Mouse (Mus musculus): Measurements from ENCODE around the gene Cacna1s. TPM values are rescaled to one million over a fixed set of nuclear protein-coding genes. Genes with fewer than 3 reads are reported as not detected.

Gene Cacna1s
- total RNA-seq, 2 experiments from 2014 or later: 557 to 583 TPM

DNA sequence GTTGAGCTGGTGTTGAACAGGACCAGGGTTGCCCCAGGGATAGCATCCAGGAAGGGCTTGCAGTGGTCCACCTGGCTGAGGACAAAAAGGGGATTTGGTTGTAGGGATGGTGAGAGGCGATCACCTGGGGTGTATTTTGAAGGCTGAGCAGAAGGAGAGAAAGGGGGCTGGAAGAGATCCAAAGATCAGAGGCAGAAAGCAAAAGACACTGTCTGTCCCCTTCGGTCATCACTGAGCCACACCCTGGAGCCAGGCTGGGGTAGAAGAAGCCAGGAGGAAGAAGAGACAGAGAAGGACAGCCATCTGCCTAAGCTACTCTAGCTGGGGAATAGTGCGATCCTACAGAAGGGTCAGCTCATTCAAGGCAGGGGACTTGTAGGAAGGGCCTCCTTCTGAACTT is 50.0 kb downstream of the Cacna1s start:
- intact Hi-C loops (cut with DNase I; ENCODE audit: low total_unique reads): no loop called here
- no peak for DNase-seq

DNA sequence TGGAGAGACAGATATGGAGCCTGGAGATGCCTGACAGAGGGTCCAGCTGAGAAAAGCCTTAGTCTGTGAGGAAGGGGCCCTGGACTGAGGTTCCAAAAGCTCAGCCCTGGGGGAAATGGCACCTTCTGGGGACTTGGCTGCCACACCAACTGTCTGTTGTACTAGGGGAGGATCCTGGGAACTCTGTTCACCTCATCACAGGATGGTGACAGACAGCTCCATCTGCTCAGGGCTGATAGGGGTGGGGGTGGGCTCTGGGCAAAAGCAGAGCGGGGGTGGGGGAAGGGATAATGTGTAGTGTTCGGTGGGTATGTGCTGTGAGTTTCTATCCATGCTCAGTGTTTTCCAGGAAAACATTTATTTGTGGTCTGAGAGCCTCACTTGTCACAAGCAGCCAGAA is 50.4 kb downstream of the Cacna1s start:
- intact Hi-C loops (cut with DNase I; ENCODE audit: low total_unique reads): no loop called here
- no peak for DNase-seq

- DNase-seq: no peak
- intact Hi-C loops (cut with DNase I; ENCODE audit: low total_unique reads): no loop called here
These were observed 51.1 kb downstream of the Cacna1s start for GRCm38 (mm10) chr1:136103696-136104095.

DNA sequence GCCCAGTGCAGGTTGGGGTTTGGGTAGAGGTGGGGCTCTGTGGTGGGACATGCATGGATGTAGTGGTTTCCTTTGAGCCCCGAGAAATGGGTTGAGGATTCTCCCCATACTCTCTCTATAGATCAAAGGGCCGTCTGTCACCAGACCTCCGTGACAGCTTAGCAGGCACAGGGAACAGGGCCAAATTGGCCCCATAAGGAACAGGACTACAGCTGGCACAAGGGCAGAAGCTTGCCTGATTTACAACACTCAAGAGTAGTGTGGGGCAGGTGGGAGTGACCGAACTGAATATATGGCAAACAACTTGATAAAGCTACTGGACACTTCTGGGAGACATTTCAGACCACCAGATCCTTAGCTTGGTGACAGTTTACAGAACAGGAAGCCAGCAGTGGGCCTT is 52.2 kb downstream of the Cacna1s start:
- DNase-seq: no peak
- intact Hi-C loops (cut with DNase I; ENCODE audit: low total_unique reads): no loop called here

DNA sequence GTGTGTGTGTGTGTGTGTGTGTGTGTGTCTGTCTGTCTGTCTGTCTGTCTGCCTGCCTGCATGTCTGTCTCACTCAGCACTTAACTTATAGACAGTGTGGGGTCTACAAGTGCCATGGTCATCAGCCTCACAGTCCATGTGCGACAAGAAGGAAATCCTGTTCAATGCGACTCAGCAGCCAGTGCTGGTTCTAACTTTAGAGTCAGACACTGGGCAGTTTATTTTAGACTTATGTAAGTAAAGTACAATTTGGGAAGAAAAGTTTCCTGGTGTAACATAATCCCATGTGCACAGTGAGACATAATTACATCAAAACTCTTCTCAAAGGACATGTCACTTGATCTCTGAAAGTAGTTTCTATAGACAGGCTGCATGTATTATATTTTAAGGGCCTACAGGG is 56.9 kb downstream of the Cacna1s start:
- intact Hi-C loops (cut with DNase I; ENCODE audit: low total_unique reads): no loop called here
- DNase-seq: no peak

DNA sequence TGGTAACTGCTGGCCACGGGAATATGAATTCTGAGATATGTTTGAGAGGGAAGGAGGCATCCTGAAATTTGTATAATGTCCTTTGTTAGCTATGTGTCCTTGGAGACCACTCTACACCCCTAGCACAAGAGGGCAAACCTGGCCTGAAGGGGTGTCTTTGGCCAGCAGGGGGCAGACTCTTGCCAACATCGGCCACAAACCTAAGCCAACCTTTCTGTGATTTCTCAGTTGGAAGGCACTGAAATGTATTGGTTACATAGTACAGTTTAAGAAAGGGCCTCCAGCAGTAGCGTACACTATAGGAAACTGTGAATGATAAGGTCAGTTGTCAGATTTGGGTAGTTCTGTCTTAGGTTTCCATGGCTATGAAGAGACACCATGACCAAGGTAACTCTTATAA is 63.6 kb downstream of the Cacna1s start:
- intact Hi-C loops (cut with DNase I; ENCODE audit: low total_unique reads): no loop called here
- DNase-seq: no peak

DNA sequence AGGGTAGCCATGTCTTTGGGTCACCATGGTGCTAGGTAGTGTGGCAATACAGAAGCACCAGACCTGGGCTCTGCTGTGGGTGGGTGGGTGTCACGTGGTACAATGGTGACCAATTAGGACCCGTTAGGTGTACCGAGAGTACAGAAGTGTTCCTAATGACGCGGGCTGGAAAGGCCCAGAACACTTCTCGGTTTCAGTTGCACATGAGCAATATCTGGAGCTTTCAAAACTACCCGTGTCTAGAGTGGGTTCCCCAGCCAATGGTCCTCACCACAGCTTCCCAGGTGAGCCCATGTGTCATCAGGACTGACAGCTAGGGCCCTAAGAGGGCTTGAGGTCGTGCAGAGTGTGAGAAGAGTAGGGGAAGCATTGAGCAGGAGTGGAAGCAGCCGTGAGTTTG is 64.5 kb downstream of the Cacna1s start:
- intact Hi-C loops (cut with DNase I; ENCODE audit: low total_unique reads): no loop called here
- DNase-seq: no peak

DNA sequence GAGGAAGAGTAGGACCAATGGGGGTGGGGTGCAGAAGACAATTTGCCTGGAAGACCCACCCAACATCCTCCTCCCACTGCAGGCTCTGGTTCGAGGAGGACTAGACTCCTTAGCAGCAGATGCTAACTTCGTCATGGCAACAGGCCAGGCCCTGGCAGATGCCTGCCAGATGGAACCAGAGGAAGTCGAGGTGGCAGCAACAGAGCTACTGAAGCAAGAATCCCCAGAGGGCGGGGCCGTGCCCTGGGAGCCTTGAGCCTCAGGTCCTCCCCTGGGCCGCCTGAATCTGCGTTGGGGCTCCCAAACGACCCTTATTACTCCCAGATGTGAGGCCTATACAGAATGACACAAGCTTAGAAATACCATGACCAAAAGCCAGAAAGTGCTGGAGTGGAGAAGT is 66.3 kb downstream of the Cacna1s start:
- peak; percentile 75 for DNase-seq
- intact Hi-C loops (cut with DNase I; ENCODE audit: low total_unique reads): no loop called here

- intact Hi-C loops (cut with DNase I; ENCODE audit: low total_unique reads): no loop called here
- DNase-seq: no peak
These were observed 67.2 kb downstream of the Cacna1s start for GRCm38 (mm10) chr1:136119571-136120262.

GRCm38 (mm10) chr1:136120263-136120603 is 67.7 kb downstream of the Cacna1s start:
- no peak for DNase-seq
- intact Hi-C loops (cut with DNase I; ENCODE audit: low total_unique reads): no loop called here

DNA sequence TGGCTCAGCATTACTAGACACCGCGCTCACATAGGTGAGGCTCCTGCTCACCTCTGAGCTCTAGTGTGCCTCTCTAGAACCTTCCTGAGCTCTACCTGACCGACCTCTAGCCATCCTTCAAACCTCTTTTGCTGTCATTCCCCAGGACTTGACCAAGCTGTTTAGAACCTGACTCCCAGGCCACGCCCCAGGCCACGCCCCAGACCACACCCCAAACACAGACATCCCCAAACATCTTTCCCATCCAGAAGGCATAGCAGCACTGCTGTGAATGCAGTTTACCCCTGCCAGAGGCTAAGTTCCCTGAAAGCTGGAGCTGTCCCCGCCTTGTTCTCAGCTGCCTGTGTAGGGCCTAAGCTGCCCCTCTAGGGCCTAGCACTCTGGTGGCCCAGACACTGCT is 68.2 kb downstream of the Cacna1s start:
- intact Hi-C loops (cut with DNase I; ENCODE audit: low total_unique reads): no loop called here
- no peak for DNase-seq

DNA sequence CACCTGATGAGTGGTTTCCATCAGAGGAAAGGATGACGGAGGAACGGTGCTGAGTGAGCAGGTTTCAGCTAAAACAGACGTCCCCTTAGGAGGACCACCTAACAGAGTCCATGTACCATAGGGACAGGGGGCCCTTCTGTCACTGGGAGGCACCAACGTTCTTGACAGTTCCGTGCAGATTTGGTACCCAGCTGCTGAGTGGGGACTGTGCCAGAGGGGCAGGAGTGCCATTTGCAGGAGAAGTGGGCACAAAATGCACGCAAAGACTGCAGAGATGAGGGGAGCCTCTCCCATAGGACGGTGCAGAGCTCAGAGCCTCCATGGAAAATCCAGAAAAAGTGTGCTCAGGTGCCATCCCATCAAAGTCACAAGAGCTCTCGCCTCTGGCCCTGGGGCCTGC is 69.5 kb downstream of the Cacna1s start:
- intact Hi-C loops (cut with DNase I; ENCODE audit: low total_unique reads): no loop called here

DNA sequence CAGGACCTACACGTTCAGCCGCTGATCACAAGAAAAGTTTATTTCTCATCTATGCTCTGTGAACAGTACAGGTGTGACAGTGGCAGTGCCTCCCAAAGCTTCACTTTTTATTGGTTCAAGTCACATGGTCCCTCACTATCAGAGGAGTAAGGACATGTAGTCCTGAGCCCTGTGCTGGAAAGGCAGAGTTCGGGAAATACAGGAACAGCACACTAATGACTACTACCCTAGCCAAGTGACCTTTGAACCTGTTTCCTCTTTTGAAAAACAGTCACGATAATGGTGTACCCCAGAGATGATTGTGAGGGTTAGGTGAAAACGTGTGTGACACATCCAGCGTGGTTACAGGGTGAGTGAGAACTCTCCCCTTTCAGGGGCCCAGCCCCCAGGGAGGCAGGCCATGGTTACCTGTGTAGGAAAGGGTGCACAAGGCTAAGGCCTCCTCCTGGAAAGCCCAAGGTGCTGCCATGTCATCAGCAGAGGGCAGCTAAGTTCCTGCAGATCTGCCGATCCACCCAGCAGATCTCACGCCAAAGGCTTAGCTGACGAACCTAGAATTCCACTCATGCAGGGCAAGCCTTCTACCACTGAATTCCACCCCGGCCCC is 73.7 kb downstream of the Cacna1s start:
- no peak for DNase-seq
- intact Hi-C loops (cut with DNase I; ENCODE audit: low total_unique reads): no loop called here

More for the DNA sequence above, 69.5 kb downstream of the Cacna1s start:
- no peak for DNase-seq

GRCm38 (mm10) chr1:136126895-136127294 is 74.3 kb downstream of the Cacna1s start:
- intact Hi-C loops (cut with DNase I; ENCODE audit: low total_unique reads): no loop called here
- peak; percentile 75 for DNase-seq

DNA sequence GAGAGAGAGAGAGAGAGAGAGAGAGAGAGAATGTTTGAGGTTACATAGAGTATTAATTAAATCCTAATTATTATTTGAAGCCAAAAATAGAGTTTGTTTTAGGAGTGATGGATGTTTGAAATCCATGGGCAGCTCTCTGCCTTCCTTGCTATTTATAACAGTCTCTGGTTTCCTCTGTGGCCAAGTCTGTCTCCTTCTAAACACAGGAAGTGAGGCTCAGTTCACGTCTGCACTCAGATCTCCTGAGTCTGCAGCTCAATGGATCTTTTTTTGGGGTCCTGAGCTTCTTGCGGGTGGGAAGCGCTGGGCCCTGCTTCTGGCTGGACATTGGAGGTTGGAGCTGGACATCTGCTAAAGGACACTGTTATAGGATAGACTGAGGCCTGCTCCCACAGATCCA is 75.3 kb downstream of the Cacna1s start:
- no peak for DNase-seq
- intact Hi-C loops (cut with DNase I; ENCODE audit: low total_unique reads): no loop called here

DNA sequence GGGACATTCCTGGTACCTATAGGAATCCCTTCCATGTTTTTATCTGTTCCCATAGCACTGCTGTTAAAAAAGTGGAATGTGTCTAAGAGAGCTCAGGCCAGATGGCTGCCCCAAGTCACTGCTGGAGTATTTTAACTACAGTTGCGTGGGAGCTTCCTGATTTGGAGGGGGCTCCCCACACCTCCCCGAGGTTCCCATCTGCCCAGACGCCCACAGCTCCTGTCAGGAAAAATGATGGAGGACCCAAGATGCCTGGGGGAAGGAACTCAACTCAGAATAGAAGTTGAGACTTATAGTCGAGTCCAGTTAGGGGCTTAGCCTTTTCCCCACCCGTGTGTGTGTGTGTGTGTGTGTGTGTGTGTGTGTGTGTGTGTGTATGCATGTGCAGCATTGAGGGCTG is 75.9 kb downstream of the Cacna1s start:
- intact Hi-C loops (cut with DNase I; ENCODE audit: low total_unique reads): no loop called here
- no peak for DNase-seq

DNA sequence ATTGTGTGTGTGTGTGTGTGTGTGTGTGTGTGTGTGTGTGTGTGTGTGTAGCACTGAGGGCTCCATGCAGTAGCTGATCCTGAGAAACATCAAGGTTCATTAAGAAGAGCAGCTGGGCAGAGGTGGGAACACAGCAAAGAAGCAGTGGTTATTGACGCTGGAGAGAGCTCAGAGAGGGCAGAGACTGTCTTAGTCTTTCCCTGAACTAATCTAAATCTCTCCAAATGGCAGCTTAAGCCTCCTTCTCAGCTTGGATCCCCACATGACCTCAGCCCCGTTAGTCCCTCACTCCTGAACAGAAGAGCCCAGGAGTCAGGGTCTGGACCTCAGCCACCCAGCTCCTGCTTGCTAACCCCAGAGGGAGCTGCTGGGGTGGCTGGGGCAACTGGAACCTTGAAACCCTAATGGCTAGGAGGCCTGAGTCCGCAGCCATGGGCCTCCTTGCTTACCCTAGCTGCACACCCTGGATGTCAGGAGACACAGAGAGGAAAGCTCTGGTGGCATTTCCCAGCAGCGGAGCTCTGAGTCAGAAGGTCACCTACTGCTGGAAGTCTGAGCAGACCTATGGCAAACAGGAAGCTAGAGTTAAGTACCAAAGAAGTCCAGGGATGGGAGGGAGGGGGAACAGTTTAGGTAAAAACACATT is 76.5 kb downstream of the Cacna1s start:
- intact Hi-C loops (cut with DNase I; ENCODE audit: low total_unique reads): no loop called here
- DNase-seq: no peak

DNA sequence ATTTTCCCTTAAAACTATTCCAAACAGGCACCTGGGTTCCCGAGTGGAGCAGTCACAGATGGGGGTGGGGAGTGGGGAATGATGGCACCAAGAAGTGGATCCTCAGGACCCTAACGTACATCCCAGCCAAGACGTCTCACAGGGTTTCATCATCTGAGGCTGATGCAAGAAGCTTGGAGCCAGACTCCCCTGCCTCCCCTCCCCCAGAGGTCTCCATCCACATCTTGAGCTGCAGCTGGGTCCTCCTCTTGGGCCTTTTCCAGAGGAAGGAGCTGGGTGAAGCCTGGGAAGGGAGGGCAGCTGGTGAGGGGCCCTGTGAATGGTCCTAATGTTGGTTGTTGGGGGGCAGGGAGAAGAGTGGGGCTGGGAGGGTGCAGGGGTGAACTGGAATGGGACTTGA is 77.6 kb downstream of the Cacna1s start:
- intact Hi-C loops (cut with DNase I; ENCODE audit: low total_unique reads): no loop called here
- no peak for DNase-seq

DNA sequence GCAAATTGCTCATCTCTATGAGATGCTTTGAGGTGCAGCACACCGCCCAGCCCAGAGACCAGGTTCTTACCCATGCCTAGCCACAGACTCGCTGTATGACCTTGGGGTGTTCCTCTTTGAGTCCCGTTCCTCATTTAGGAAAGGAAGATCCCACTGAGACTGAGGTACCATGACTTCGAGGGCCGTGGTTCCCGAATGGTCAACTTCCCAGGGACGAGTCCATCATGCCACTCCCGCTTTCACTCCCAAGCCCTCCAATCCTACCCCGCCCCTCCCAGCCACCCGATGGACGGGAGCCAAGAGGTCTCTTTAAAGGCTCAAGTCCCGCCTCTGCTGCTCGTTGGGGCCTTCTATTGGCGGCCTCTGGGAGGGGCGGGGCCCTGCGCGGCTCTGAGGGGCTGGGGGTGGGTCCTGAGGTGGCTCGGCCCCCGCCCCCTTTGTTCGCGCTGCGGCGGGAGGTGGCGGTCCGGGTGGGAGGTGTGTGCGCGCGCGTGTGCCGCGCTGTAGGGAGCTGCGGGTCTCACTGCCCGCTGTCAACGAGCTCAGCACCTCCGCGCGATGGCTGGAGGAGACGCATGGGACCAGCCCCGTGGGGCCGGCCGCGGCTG is 78.5 kb downstream of the Cacna1s start, which contains the start of gene Kif21b:
Kif21b (plus strand) TSS at position 439 of the 608 bp plus-strand sequence.
- DNase-seq: peak; percentile 83
- intact Hi-C loops (cut with DNase I; ENCODE audit: low total_unique reads): no loop called here

GRCm38 (mm10) chr1:136131603-136132291 is 79.2 kb downstream of the Cacna1s start:
- DNase-seq: no peak
- intact Hi-C loops (cut with DNase I; ENCODE audit: low total_unique reads): no loop called here

Data from gastrocnemius, postnatal 14 days (tissue).